Mouse (Mus musculus) MEL (cell line): Measurements from ENCODE around the gene Npy2r. TPM values are rescaled to one million over a fixed set of nuclear protein-coding genes. Genes with fewer than 3 reads are reported as not detected.

Experiments
- DNase-seq: peaks from one replicate; pipeline ENCODE4 v3.0.0; 2011; ENCODE audit warnings: low read depth, low spot score
- H3K27ac ChIP-seq: 2 replicates; pipeline ENCODE4 v1.5.1; 2012; ENCODE audit warnings: low read depth, mild to moderate bottlenecking, control low read depth, low read length, moderate library complexity; ENCODE audit not compliant: control insufficient read depth
- H3K27me3 ChIP-seq, 2 experiments: fragments of 150-350 bp in 1 of 2; sonication (generic) in 1 of 2; 2 replicates each; pipeline ENCODE4 v1.6.1; 2012; ENCODE audit warnings: low read length in 2 of 2, mild to moderate bottlenecking in 2 of 2, improper control_type of control experiment in 1 of 2, moderate library complexity in 1 of 2; ENCODE audit not compliant: insufficient read depth in 2 of 2, control insufficient read depth in 1 of 2
- H3K36me3 ChIP-seq, 2 experiments: 2 replicates each; pipeline ENCODE4 v1.6.1; 2012 to 2014; ENCODE audit warnings: low read length in 2 of 2, improper control_type of control experiment in 1 of 2, inconsistent platforms in 1 of 2, mild to moderate bottlenecking in 1 of 2; ENCODE audit not compliant: insufficient read depth in 2 of 2, control insufficient read depth in 1 of 2
- H3K4me1 ChIP-seq, 2 experiments: fragments of 150-350 bp in 1 of 2; sonication (generic) in 1 of 2; 2 replicates each; pipeline ENCODE4 v1.6.1; 2012; ENCODE audit warnings: low read length in 2 of 2, improper control_type of control experiment in 1 of 2, mild to moderate bottlenecking in 1 of 2; ENCODE audit not compliant: insufficient read depth in 2 of 2, control insufficient read depth in 1 of 2
- H3K4me3 ChIP-seq, 2 experiments: fragments of 150-350 bp in 1 of 2; sonication (generic) in 1 of 2; 2 replicates each; pipeline ENCODE4 v1.5.1; 2012; ENCODE audit warnings: low read depth in 2 of 2, low read length in 2 of 2, mild to moderate bottlenecking in 2 of 2, moderate library complexity in 2 of 2, control low read depth in 1 of 2, improper control_type of control experiment in 1 of 2; ENCODE audit not compliant: control insufficient read depth in 1 of 2, insufficient read depth in 1 of 2
- H3K79me2 ChIP-seq: 2 replicates; pipeline ENCODE4 v1.6.1; 2012; ENCODE audit warnings: mild to moderate bottlenecking, low read length, moderate library complexity; ENCODE audit not compliant: control insufficient read depth, poor library complexity, insufficient read depth
- H3K9ac ChIP-seq: 2 replicates; pipeline ENCODE4 v1.6.1; 2012; ENCODE audit warnings: low read depth, mild to moderate bottlenecking, control low read depth, low read length, moderate library complexity; ENCODE audit not compliant: control insufficient read depth, poor library complexity, severe bottlenecking
- H3K9me3 ChIP-seq: fragments of 150-350 bp; sonication (generic); replicated peaks from 2 replicates; pipeline ENCODE4 v1.6.1; 2012; ENCODE audit warnings: mild to moderate bottlenecking, low read length, improper control_type of control experiment, moderate library complexity; ENCODE audit not compliant: insufficient read depth
- BHLHE40 ChIP-seq: IDR thresholded peaks from 2 replicates; pipeline ENCODE4 v1.6.1; 2012; ENCODE audit warnings: low read depth, mild to moderate bottlenecking, inconsistent platforms, low read length, improper control_type of control experiment, borderline replicate concordance
- CHD2 ChIP-seq: IDR thresholded peaks from 2 replicates; pipeline ENCODE4 v1.6.1; 2011; ENCODE audit warnings: low read length, improper control_type of control experiment
- E2F4 ChIP-seq: IDR thresholded peaks from 2 replicates; pipeline ENCODE4 v1.6.1; 2011; ENCODE audit warnings: low read depth, low read length, improper control_type of control experiment, borderline replicate concordance
- ELF1 ChIP-seq: IDR thresholded peaks from 2 replicates; pipeline ENCODE4 v1.6.1; 2014; ENCODE audit warnings: low read depth, mild to moderate bottlenecking, inconsistent platforms, low read length, improper control_type of control experiment, moderate library complexity
- EP300 ChIP-seq, 2 experiments: IDR thresholded peaks; 2 replicates each; pipeline ENCODE4 v1.6.1; 2011; ENCODE audit warnings: improper control_type of control experiment in 2 of 2, low read length in 2 of 2, low read depth in 1 of 2, mild to moderate bottlenecking in 1 of 2
- JUND ChIP-seq: IDR thresholded peaks from 2 replicates; pipeline ENCODE4 v1.6.1; 2011; ENCODE audit warnings: low read depth, mild to moderate bottlenecking, improper control_type of control experiment, low read length
- MAFK ChIP-seq: IDR thresholded peaks from 2 replicates; pipeline ENCODE4 v1.6.1; 2011; ENCODE audit warnings: low read depth, mild to moderate bottlenecking, low read length, improper control_type of control experiment, borderline replicate concordance
- MAX ChIP-seq: IDR thresholded peaks from 2 replicates; pipeline ENCODE4 v1.6.1; 2011; ENCODE audit warnings: low read length, improper control_type of control experiment
- MXI1 ChIP-seq: IDR thresholded peaks from 2 replicates; pipeline ENCODE4 v1.6.1; 2011; ENCODE audit warnings: mild to moderate bottlenecking, low read depth, low read length, improper control_type of control experiment
- MYC ChIP-seq: IDR thresholded peaks from 2 replicates; pipeline ENCODE4 v1.6.1; 2011; ENCODE audit warnings: low read depth, mild to moderate bottlenecking, low read length, improper control_type of control experiment, moderate library complexity
- NRF1 ChIP-seq: IDR thresholded peaks from 2 replicates; pipeline ENCODE4 v1.6.1; 2014; ENCODE audit warnings: low read depth, mild to moderate bottlenecking, inconsistent platforms, low read length, improper control_type of control experiment, moderate library complexity; ENCODE audit not compliant: poor library complexity, insufficient read depth, severe bottlenecking
- POLR2A ChIP-seq, 2 experiments: IDR thresholded peaks; 2 replicates each; pipeline ENCODE4 v1.6.1; 2011 to 2012; ENCODE audit warnings: low read length in 2 of 2, mild to moderate bottlenecking in 2 of 2, control low read depth in 1 of 2, improper control_type of control experiment in 1 of 2, low read depth in 1 of 2, moderate library complexity in 1 of 2; ENCODE audit not compliant: control insufficient read depth in 1 of 2, insufficient read depth in 1 of 2, poor library complexity in 1 of 2
- POLR2AphosphoS2 ChIP-seq: IDR thresholded peaks from 2 replicates; pipeline ENCODE4 v1.6.1; 2011; ENCODE audit warnings: low read length, improper control_type of control experiment
- POLR2AphosphoS5 ChIP-seq: IDR thresholded peaks from 2 replicates; pipeline ENCODE4 v1.6.1; 2012; ENCODE audit warnings: low read depth, borderline replicate concordance, mild to moderate bottlenecking, inconsistent platforms, low read length, moderate library complexity, mixed read lengths
- TBP ChIP-seq: IDR thresholded peaks from 2 replicates; pipeline ENCODE4 v1.8.0; 2011; ENCODE audit warnings: low read depth, low read length, improper control_type of control experiment
- TCF12 ChIP-seq: IDR thresholded peaks from 2 replicates; pipeline ENCODE4 v1.6.1; 2014; ENCODE audit warnings: low read depth, mild to moderate bottlenecking, inconsistent platforms, low read length, improper control_type of control experiment, moderate library complexity
- UBTF ChIP-seq: IDR thresholded peaks from 2 replicates; pipeline ENCODE4 v1.6.1; 2012; ENCODE audit warnings: low read depth, mild to moderate bottlenecking, inconsistent platforms, low read length, improper control_type of control experiment, moderate library complexity, borderline replicate concordance; ENCODE audit not compliant: insufficient read depth
- USF1 ChIP-seq: IDR thresholded peaks from 2 replicates; pipeline ENCODE4 v1.6.1; 2014; ENCODE audit warnings: low read depth, mild to moderate bottlenecking, inconsistent platforms, low read length, improper control_type of control experiment, moderate library complexity
- ZMIZ1 ChIP-seq: IDR thresholded peaks from 2 replicates; pipeline ENCODE4 v1.6.1; 2012; ENCODE audit warnings: low read depth, mild to moderate bottlenecking, inconsistent platforms, low read length, improper control_type of control experiment, moderate library complexity
- ZNF384 ChIP-seq: IDR thresholded peaks from 2 replicates; pipeline ENCODE4 v1.6.1; 2012; ENCODE audit warnings: low read depth, mild to moderate bottlenecking, inconsistent platforms, low read length, improper control_type of control experiment
- polyA plus RNA-seq, 2 experiments: library from polyadenylated mRNA; stranded (reverse) in 1 of 2; unstranded in 1 of 2; fragments of >175 nt in 1 of 2; fragments of >200 nt in 1 of 2; gene quantifications; 2 replicates each; pipeline versions ENCODE4 v1.2.1 to v1.2.4; 2012; ENCODE audit warnings: low replicate concordance in 2 of 2, low read depth in 1 of 2; ENCODE audit not compliant: insufficient read length in 2 of 2, insufficient read depth in 1 of 2, missing spikeins in 1 of 2
- total RNA-seq: library from RNA; depleted of rRNA; stranded (reverse); fragments of 300-350 nt; gene quantifications from 2 replicates; pipeline ENCODE4 v1.2.3, GENCODE M21; 2012; rRNA removed

Gene Npy2r
- total and polyA plus RNA-seq, 3 experiments, result not detected

DNA sequence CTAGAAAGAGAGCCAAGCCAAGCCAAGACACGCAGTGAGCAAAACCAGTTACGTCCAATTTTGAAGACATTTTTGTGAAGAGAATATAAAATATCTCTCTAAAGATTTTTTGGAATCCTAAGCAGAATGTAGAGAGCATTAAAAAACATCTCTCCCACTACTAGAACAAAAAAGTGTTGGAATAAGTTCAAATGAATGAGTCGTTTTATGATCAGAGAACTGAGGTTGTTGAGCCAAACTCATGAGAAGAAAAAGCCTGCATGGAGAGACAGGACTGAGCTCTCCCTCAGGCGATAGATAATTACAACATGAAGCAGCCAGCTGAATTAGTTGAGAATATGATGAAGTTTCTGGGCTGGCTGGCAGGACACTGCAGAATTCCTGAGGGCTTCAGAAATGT is 49.9 kb downstream of the Npy2r start:
- Histone ChIP-seq H3K79me2 (no peaks in the 10 kb centered on the region), H3K36me3 (no peaks in the 10 kb centered on the region), H3K4me1 (no peaks in the 10 kb centered on the region), H3K27me3 (no peaks in the 10 kb centered on the region), H3K9ac (no peak overlapping the region)
- TF ChIP-seq USF1 (no peak), TCF12 (no peak), NRF1 (no peak), POLR2AphosphoS5 (no peak), POLR2A (IDR thresholded peaks at IDR 0.05; ENCODE audit: control insufficient read depth in 1 of 2, insufficient read depth in 1 of 2, low read depth in 1 of 2, low read length in 2 of 2, poor library complexity in 1 of 2) (no peak), TBP (no peak), EP300 (IDR thresholded peaks at IDR 0.05; ENCODE audit: low read depth in 1 of 2, low read length in 2 of 2) (no peak), POLR2AphosphoS2 (no peak), JUND (no peak), MAFK (no peak), ELF1 (no peak), UBTF (no peak), ZMIZ1 (no peak), CHD2 (no peak), MAX (no peak), BHLHE40 (no peak), MYC (no peak), ZNF384 (no peak), E2F4 (no peak), MXI1 (no peak)
- TF ChIP-seq, all 39 proteins: peak for 0
- Histone ChIP-seq H3K27ac (no peak overlapping the region), H3K4me3 (no peak overlapping the region), H3K9me3 (no peaks in the 10 kb centered on the region)
- DNase-seq, result no peak

Other genes with a start within 250 kb of the Npy2r start
- gene Map9, start 190.0 kb downstream of the Npy2r start, total RNA-seq, result not detected in 2 replicates
- not detected for gene Map9, start 190.0 kb downstream of the Npy2r start, polyA plus RNA-seq